Mouse (Mus musculus) 3134 (cell line): ENCODE data around the gene Bnip2.
"Not testable (repeated sequence)": the region's sequence is repeated elsewhere in the genome, so short reads cannot be mapped to it uniquely, and the experiment has no call there.

Experiments used
- DNase-seq: peaks from one replicate; pipeline ENCODE4 v3.0.0-alpha.2; 2011; ENCODE audit warnings: low spot score; ENCODE audit not compliant: insufficient read length; ENCODE audit errors: extremely low read depth

The Bnip2 gene

GRCm38 (mm10) chr9:70010781-70011473, 21.7 kb downstream of the Bnip2 start:
- no peak for DNase-seq

GRCm38 (mm10) chr9:70011537-70012407, 22.5 kb downstream of the Bnip2 start:
- no peak for DNase-seq

GRCm38 (mm10) chr9:70012408-70012901, 23.2 kb downstream of the Bnip2 start, which contains the start of gene Gtf2a2:
Gene Gtf2a2, plus strand, starts transcription at chr9:70012550.
- DNase-seq, result peak; percentile 87

GRCm38 (mm10) chr9:70015632-70016031, 26.4 kb downstream of the Bnip2 start:
- no peak for DNase-seq

GRCm38 (mm10) chr9:70018879-70019278, 29.6 kb downstream of the Bnip2 start:
- DNase-seq, result peak; percentile 29

- no peak for DNase-seq
Measured at GRCm38 (mm10) chr9:70021610-70022009, 32.3 kb downstream of the Bnip2 start.

- no peak for DNase-seq
Measured at GRCm38 (mm10) chr9:70022083-70022482, 32.8 kb downstream of the Bnip2 start.

- DNase-seq, result not testable (repeated sequence)
Measured at GRCm38 (mm10) chr9:70023615-70024014, 34.3 kb downstream of the Bnip2 start.

GRCm38 (mm10) chr9:70024648-70025047, 35.4 kb downstream of the Bnip2 start:
- no peak for DNase-seq

- DNase-seq, result peak; percentile 52
Measured at GRCm38 (mm10) chr9:70025365-70026012, 36.2 kb downstream of the Bnip2 start.

- DNase-seq, result no peak
Measured at GRCm38 (mm10) chr9:70032167-70032566, 42.9 kb downstream of the Bnip2 start.

- no peak for DNase-seq
Measured at GRCm38 (mm10) chr9:70033056-70033455, 43.8 kb downstream of the Bnip2 start.

GRCm38 (mm10) chr9:70034702-70035101, 45.4 kb downstream of the Bnip2 start:
- DNase-seq, result no peak

GRCm38 (mm10) chr9:70036646-70037045, 47.4 kb downstream of the Bnip2 start:
- no peak for DNase-seq

GRCm38 (mm10) chr9:70037988-70038387, 48.7 kb downstream of the Bnip2 start, which contains the start of gene Gcnt3:
Gene Gcnt3, minus strand, starts transcription at chr9:70038088.
- no peak for DNase-seq

- no peak for DNase-seq
Measured at GRCm38 (mm10) chr9:70039597-70040385, 50.5 kb downstream of the Bnip2 start.

GRCm38 (mm10) chr9:70040570-70040969, 51.3 kb downstream of the Bnip2 start:
- DNase-seq, result no peak

- DNase-seq, result peak; percentile 15
Measured at GRCm38 (mm10) chr9:70042137-70042536, 52.9 kb downstream of the Bnip2 start.

GRCm38 (mm10) chr9:70042935-70043334, 53.7 kb downstream of the Bnip2 start:
- DNase-seq, result no peak

- DNase-seq, result no peak
Measured at GRCm38 (mm10) chr9:70044865-70045264, 55.6 kb downstream of the Bnip2 start.
